Mouse (Mus musculus): ENCODE measurements at regions not wholly inside any gene's neighbourhood (a gene's known extent, or its start where the extent isn't known, plus 50 kb on each side); places are given as distances from the start of the nearest gene placed in this dataset.

- no peak for DNase-seq (ENCODE audit: low spot score in 2 of 2)
Observed at GRCm38 (mm10) chr4:56686141-56686540, 53.7 kb upstream of the Gm26657 start.

- no peak for DNase-seq (ENCODE audit: low spot score in 2 of 2)
Observed at GRCm38 (mm10) chr4:56685696-56686095, 54.2 kb upstream of the Gm26657 start.

DNA sequence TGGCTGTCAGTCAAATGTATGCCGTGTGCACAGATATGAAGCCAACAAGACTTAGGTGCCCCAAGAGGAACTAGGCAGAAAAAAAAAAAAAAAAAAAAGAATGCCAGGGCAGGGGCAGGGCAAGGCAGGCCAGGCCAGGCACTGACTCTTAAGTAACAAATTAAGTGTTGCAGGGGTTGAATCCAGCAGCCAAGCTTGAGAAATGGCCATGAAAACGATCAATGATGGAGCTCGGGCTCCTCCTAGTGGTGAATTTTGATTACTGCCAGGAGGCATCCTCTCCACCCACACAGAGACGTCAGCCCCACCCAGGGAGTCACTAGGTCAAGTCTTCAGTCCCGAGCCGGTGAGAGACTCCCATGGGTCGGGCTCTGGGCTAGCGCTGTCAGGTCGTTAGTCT is 54.7 kb upstream of the Gm26657 start:
- peak; percentile 78 to 82 for DNase-seq (ENCODE audit: low spot score in 2 of 2)

DNA sequence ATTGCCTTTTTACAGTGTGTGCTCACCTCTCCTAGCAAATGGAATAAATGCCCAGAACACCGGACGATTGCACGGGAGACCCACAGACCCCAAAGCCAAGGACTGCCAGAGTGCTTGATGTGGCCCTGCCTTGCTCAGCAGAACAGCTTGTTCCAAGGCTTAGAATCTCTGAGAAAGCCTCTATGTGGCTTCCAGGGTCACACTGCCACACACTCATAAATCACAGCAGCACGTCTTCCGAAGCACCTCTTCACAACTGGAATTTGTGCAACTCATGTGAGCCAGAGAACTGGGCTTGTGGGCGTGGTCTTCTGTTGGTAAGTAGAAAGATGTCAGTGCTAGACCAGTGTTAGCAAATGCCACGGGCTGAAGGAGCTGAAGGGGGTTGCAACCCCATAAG is 55.8 kb upstream of the Gm26657 start:
- DNase-seq (ENCODE audit: low spot score in 2 of 2): no peak

- DNase-seq (ENCODE audit: low spot score in 2 of 2): no peak
Observed at GRCm38 (mm10) chr4:56681121-56681520, 58.7 kb upstream of the Gm26657 start.

GRCm38 (mm10) chr4:56673868-56674267 is 66.0 kb upstream of the Gm26657 start:
- DNase-seq (ENCODE audit: low spot score in 2 of 2): no peak

GRCm38 (mm10) chr4:56664921-56665320 is 74.9 kb upstream of the Gm26657 start:
- no peak for DNase-seq (ENCODE audit: low spot score in 2 of 2)

DNA sequence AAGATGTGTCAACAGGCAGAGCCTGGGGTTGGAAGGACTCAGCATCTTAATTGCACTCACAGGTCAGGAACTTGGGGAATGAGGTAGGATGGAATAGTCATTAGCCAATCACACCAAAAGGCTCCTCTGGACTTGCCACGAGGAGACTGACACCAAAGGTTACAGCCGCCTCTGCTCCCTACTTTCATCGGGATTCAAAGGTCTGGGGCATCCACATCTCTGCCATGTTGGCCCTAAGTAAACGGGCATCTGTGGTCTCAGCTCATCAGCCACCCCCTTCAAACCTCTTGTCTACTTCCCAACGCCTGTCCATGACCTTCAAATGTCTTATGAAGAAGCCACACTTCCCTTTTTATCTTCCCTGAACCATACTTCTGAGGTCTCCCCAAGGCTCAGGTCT is 78.1 kb upstream of the Gm26657 start:
- DNase-seq (ENCODE audit: low spot score in 2 of 2): no peak

DNA sequence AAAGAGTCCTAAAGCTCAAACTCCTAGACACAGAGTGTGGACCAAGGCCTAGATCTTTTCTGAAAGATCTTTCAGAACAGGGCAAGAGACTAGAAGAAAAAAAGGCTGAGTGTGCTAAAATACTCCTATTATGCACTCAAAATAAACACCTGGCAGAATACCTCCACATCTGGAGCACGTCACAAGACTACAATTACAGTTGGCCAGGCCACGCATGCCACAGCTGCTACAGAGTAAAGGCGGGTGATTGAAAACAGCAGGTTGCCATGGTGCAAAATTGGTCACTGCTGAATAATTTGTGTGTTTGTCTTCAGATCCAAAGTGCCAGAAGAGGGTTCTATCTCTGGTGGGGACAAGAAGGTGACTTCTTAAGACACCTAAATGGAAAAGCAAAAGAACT is 82.8 kb upstream of the Gm26657 start:
- no peak for DNase-seq (ENCODE audit: low spot score in 2 of 2)

- peak; percentile 44 to 48 for DNase-seq (ENCODE audit: low spot score in 2 of 2)
Observed at GRCm38 (mm10) chr4:56654327-56654726, 85.5 kb upstream of the Gm26657 start.

- no peak for DNase-seq (ENCODE audit: low spot score in 2 of 2)
Observed at GRCm38 (mm10) chr4:56652819-56653218, 87.1 kb upstream of the Gm26657 start.

GRCm38 (mm10) chr4:56649731-56650130 is 90.1 kb upstream of the Gm26657 start:
- no peak for DNase-seq (ENCODE audit: low spot score in 2 of 2)

DNA sequence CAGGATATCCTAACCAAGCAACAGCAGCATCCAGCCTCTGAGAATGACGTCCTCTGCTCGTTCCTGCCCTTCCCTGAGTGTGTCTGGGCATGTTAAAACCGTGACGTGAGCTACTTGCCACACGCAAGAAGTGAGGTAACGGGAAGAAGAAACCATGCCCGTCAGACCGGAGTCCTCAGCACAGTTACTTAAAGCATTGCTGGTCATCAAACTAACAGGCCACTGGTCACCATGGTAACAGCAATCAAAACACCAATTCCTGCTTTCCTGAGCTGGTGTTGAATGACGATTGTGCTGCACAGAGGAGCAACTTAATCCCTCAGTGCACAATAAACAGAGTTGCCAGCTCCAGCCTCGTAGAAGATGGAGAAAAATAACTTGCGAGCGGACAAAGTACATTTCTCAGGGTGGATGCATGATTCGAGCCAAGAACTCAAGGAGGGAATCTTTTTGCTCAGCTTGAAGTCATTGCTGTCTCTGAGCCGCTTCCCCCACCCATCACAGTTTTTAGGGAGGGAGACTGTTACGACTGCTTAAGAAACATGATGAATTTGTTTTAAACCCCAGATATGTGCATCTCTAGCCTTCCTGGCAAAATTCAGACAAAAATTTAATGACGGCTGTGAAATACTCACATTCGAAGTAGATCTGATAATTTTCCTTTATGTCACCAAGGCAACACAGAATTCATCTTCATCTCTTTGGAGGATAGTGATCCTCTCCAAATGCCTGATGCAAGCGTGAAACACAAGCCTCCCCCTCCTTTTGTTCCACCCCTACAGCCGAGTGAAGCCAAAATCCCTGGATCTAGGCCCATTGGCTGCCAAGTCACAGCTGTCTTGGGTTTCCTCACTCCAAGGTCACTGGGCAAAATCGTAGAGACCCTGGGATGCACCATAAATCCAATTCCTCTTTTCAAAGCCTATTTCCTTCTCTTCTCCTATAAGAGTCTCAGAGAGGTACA is 95.6 kb upstream of the Gm26657 start:
- peak in 1 of 2 experiments; percentile 34 for DNase-seq (ENCODE audit: low spot score in 2 of 2)

DNA sequence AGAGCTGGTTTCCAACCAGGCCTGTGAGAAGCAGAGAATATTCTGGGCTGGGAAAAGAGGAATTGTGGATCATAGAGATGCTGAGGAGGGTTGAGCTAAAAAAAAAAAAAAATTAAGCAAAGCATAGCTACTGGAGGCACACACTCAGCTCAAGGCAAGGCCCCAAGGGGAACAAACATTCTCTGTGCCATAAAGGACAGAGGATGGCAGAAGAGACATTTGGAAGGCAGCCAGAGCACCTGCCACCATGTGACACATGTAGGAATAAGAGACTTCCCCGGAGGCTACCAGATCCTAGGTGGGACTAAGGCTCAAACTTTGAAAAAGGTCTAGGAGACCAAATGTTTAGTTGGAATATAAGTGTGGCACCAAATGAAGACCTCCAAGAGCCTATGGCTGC is 96.4 kb upstream of the Gm26657 start:
- no peak for DNase-seq (ENCODE audit: low spot score in 2 of 2)

DNA sequence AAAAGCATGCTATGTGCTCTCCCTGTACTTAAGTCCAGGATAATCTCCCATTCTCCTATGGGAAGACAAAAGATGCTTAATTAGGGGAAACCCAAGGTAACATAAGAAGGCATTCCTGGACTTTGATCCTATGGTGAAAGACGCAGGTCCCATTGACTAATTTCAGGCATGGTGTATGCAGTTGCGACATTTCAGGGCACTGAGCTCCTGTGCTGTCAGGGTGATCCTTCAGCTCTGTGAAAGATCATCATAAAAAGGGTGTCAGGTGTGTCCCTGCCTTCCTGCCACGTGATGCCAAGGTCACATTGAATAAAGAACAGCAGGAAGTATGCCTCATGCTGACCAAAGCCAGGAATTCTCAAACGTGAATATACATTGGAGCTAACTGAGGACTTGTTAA is 100.2 kb upstream of the Gm26657 start:
- no peak for DNase-seq (ENCODE audit: low spot score in 2 of 2)

DNA sequence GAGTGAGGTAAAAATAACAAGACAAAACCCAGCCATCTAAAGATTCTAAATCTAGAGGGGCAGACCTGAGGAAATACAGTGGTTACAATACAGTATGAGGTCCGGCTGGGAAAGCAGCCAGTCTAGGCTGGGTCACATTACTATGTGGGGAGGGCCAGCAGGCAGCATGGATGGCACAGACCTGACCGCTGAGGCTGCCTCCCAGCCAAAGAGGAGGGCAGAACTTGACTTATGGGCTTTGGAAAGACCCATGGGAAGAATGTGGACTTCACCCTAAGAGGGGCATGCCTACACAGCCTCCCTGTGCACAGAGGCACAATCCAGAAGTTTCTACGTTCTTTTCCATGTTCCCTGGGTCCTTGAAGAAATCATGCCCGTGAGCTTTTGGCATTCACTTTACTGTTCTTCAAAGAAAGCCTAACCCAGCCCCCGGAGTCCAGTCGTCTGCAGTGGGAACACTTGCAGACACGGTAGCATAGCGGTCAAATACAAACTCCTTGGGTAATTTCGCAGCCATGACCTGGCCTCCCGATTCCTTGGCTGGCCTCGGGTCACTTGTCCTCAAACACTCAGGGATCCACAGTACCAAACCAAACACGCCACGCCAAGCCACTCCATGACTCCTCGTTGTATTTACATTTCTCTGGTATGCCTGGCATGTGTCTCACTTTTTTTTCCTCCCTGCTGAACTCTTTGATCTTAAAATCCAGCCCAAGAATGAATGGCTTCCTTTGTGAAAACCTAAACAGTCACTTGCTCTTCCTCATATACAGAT is 101.0 kb upstream of the Gm26657 start:
- no peak for DNase-seq (ENCODE audit: low spot score in 2 of 2)

DNA sequence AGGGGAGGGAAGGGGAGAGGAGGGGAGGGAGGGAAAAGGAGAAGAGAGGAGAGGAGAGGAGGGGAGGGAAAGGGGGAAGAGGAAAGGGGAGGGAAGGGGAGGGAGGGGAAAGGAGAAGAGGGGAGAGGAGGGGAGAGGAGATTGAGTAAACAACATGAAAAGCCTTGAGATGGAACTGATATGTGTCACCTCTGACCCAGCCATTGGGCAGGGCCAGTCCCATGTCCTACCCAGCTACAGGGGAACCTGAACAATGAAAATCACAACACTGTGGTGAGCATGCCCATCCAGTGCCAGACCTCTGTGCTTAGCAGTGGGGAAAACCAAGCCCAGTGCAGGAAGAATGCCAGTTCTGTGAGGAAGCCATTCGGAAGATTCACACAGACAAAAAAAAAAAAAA is 103.6 kb upstream of the Gm26657 start:
- DNase-seq (ENCODE audit: low spot score in 2 of 2): no peak

GRCm38 (mm10) chr4:56633528-56633927 is 106.3 kb upstream of the Gm26657 start:
- no peak for DNase-seq (ENCODE audit: low spot score in 2 of 2)

DNA sequence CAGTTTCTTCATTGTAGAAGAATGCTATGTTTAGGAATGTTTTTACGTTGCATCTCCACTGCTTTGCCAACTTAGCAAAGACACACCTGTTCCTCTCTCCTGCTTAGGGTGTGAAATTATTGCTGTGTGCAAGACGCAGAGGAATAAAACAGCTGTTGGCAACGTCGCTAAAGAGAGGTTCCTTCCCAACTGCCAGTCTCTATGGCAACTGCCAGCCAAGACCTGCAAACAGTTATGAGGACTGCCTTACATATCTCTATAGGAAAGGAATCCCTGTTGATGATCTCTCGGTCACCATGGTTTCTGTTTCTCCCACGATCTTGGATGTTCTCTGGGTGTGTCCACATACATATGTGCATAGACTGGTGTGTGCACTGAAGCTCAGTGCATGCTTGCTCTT is 109.6 kb upstream of the Gm26657 start:
- DNase-seq (ENCODE audit: low spot score in 2 of 2): no peak

DNA sequence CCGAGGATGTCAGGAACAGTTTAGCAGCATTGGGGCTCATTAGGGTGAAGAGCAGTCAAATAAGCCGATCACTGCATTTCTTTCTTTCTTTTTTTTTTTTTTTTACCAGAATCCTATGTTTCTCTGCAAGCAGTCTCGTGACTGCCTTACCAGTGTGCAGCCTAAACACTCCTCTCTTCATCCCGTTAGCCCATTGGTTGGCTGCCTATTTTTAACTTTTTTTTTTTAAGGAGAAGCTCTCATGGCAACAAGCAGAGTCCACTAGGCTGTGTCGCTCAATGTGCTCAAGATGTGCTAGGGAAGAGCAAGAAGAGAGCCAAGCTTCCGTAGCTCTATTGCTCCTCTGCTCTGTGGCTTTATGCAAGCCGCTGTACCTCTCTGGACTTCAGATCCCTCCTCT is 112.7 kb upstream of the Gm26657 start:
- DNase-seq (ENCODE audit: low spot score in 2 of 2): no peak

GRCm38 (mm10) chr4:56621782-56622181 is 118.1 kb upstream of the Gm26657 start:
- peak; percentile 23 to 26 for DNase-seq (ENCODE audit: low spot score in 2 of 2)

DNA sequence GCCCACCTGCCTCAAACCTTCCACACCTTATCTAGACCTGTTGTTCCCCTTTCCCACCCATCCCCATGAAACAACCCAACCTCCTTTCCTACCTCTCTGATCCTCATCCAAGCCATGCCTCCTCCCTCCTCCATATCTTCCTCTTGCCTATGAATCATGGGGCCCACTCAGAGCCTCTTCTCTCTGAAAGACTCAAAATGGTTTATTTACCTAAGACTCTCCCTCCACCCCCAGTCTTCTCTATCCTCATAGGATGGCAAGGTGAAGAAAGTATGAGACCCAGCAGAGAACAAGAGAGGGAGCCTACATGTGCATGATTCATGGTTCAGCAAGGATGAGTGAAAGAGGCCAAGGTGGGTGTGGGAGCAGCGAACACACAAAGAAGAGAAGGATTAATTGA is 118.5 kb upstream of the Gm26657 start:
- DNase-seq (ENCODE audit: low spot score in 2 of 2): peak in 1 of 2 experiments; percentile 12
